Mouse (Mus musculus): Measurements from ENCODE around the gene Tmem97.
"Not testable (repeated sequence)": the region's sequence is repeated elsewhere in the genome, so short reads cannot be mapped to it uniquely, and the experiment has no call there.

Gene Tmem97

DNA sequence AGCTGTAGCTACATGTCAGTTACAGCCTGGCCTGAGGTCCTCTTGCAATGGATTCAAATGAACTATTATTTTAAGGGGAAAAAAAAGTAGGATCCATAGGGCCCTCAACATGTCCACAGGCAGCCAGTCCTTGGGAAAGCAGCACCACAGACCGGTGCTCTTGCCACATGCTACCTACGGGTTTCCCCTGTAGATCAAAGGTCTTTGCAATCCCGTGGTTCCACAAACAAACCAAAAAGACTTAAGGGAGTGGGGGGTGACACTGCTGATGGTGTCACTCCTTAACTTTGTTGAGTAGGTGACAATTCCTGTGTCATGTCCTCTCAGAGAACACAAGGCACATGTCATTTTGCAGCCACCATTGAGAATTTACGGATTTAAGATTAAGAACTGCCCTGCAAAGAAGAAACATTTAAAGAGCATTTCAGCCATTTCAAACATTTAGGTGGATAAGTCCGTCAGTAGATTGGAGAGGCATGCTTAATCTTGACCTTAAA is 1.0 kb downstream of the Tmem97 start:
- no peak for DNase-seq (ENCODE audit: low read depth, low spot score)

DNA sequence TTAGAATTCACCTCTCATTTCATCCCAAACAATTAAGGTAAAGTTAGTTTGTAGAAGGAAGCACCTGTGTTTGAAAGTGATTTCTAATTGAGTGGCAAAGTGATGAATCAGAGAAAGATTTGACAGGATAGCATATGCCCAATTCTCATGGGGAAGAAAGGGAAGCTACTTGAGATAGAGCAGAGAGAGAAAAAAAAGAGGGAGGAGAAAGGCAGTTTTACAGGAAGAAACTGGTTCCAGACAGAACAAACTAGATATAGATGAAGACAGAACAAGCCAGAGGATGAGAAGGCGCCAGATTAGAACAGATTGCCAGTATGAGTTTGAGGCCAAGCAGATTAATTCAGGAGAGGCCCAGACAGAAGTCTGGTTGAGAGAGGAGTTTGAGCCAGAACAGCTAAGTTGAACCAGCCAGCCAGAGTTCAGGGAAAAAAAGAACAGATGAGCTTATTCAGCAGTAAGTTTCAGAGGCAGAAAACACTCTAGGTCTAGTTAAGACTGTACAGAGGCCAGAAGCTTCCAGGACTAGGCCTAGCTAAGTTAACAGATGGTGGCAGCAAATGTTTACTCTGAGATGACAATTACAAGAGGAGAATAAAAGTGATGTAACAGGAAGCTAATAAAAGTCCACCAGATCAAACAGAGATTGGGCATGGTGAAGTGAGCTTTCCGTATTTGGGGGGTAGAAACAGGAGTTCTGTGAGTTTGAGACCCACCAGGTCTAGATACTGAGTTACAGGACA is 2.7 kb downstream of the Tmem97 start:
- no peak for DNase-seq (ENCODE audit: low read depth, low spot score)

GRCm38 (mm10) chr11:78545181-78545580 is 5.4 kb downstream of the Tmem97 start:
- DNase-seq (ENCODE audit: low read depth, low spot score) = no peak

GRCm38 (mm10) chr11:78544449-78545111 is 6.0 kb downstream of the Tmem97 start:
- no peak for DNase-seq (ENCODE audit: low read depth, low spot score)

- no peak for DNase-seq (ENCODE audit: low read depth, low spot score)
Observed at GRCm38 (mm10) chr11:78540358-78540757, 10.2 kb downstream of the Tmem97 start.

DNA sequence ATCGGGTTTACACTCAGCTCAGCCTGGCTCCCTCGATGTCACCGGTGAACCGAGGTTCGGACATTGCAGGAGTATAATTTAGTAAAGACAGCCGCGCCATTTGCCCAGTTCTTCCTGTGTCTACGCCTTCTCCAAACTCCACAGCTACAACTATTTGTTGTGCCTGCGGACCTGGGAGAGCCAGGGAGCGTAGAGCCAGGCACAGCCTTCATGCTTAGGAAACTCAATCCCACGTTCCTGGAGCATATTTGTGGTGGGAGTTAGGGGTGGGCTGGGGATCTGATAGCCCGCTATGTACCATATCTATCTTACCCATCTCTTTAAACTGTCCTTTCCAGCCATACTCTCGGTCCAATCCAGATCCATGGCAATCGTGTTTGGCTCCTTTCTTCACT is 13.9 kb downstream of the Tmem97 start:
- no peak for DNase-seq (ENCODE audit: low read depth, low spot score)

DNA sequence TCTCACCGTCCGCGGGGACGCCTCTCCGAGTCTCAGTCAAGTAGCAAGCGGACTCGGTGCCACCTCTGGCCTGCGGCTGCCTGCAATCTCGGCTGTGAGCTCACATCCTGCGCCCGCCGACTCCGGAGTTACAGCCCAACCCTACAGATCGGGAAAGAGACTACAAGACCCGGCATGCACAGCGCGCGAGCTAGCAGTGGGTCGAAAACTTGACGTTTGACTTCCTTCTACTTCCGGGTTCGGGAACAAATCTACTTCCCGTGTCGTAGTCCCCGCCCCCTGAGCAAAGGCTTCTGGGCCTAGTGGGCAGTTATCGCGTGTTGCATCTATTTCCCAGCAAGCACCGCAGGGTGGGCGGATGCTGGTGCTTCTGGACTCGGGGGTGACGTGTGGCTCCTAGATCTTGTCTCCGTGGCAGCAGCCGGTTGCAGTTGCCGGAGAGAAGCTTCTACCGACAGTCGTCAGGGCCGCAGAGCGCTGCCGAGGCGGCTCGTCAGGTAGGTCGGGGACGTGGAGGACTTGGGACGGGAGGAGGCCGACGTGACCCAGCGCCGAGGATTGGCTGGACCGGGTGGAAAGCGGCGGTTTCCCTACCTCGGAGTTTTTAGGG is 14.4 kb downstream of the Tmem97 start, which contains the start of the genes Tnfaip1 and Ift20:
Gene Tnfaip1 (minus strand): TSS at position 253 of the 610 bp plus-strand sequence.
Gene Ift20 (plus strand): TSS at position 282 of the 610 bp plus-strand sequence.
- peak; percentile 98 for DNase-seq (ENCODE audit: low read depth, low spot score)

GRCm38 (mm10) chr11:78535376-78536079 is 15.0 kb downstream of the Tmem97 start:
- no peak for DNase-seq (ENCODE audit: low read depth, low spot score)

- DNase-seq (ENCODE audit: low read depth, low spot score) = no peak
Observed at GRCm38 (mm10) chr11:78534516-78534915, 16.1 kb downstream of the Tmem97 start.

- DNase-seq (ENCODE audit: low read depth, low spot score) = not testable (repeated sequence)
Observed at GRCm38 (mm10) chr11:78531515-78531914, 19.1 kb downstream of the Tmem97 start.

- DNase-seq (ENCODE audit: low read depth, low spot score) = no peak
Observed at GRCm38 (mm10) chr11:78531046-78531445, 19.5 kb downstream of the Tmem97 start.

DNA sequence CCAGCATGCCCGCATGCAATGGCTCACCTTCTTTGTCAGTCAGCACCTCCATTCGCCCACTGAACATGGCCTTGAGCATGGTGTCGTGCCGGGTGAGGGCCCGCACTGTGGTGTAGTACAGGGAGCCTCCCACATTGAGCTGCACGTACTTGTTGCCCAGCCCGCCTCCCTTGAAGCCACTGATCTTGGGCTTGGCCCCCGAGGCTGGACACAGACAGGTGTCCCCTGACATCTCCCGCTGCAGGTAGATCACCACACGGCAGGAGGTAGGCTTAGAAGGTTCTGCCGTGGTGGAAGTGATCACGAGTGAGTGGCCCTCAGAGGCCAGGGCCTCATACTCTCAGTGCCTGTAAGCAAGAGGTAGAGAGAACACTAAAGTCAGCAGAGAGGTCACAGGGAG is 20.6 kb downstream of the Tmem97 start:
- no peak for DNase-seq (ENCODE audit: low read depth, low spot score)

- DNase-seq (ENCODE audit: low read depth, low spot score) = no peak
Observed at GRCm38 (mm10) chr11:78528714-78529113, 21.9 kb downstream of the Tmem97 start.

DNA sequence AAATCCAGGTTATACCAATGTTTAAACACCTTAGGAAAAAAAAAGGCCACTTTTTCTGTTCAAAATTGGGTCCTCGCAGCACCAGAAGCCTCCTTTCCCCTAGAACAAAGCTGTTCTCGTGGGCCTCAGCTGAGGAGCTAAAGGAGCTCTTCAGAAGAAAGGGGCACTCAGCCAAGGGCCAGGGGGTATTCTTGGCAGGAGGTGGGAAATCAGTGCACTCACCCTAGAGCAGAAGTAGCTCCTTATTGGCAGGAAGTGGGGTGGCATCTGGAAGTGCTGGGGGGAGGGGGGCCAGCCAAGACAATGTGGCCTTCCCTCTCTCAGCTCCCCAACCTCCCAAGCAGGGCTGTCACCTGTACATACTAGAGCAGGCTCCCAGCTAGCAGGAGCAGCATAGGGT is 25.7 kb downstream of the Tmem97 start:
- DNase-seq (ENCODE audit: low read depth, low spot score) = no peak

DNA sequence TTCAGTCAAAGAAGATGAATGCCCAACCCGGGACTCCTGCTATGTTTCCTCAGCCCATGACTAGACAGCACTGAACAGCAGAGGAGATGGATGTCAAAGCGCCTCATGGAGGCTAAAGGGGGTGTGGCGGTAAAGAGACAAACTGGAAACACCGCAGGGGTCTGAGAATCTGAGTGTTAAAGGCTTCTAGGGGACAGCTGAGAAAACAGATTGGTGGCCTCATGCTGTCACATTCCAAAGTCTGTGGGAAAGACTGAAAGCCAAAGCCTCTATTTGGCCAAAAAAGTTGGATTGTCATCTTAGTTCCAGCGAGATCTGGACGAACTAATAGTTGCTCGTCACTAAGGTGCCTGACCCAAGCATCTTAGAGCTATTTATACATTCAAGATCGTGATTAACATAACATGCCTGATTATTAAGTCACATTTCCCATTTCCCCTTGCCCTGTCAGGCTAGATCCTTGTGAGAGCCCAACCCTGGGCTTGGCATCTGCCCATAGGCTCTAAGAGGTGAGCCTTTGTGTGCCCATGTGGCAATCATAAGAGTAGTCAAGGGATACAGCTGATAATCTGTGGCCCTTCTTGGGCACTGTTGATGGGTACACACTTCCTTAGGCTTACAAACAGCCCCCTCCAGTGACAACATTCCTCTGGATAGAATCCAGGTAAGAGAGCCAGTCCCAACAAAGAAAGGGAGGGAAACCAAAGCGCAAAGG is 27.2 kb downstream of the Tmem97 start:
- DNase-seq (ENCODE audit: low read depth, low spot score) = no peak

GRCm38 (mm10) chr11:78522481-78522997 is 28.0 kb downstream of the Tmem97 start:
- no peak for DNase-seq (ENCODE audit: low read depth, low spot score)

- no peak for DNase-seq (ENCODE audit: low read depth, low spot score)
Observed at GRCm38 (mm10) chr11:78521880-78522279, 28.7 kb downstream of the Tmem97 start.

DNA sequence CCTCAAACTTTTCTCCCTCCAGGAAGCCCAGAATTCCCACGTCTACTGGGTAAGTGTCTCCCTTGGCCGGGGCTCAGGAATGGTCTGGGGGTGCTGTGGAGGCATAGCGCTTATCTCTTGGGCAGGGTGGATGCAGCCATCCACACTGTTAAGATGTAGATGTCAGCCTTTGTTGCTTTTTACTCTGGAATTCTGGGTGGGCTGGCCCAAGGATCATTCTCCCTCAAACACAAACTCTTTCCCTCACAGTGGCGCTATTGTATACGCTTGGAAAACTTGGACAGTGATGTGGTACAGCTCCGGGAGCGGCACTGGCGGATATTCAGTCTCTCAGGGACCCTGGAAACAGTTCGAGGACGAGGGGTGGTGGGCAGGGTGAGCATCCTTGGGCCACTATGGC is 31.6 kb downstream of the Tmem97 start:
- DNase-seq (ENCODE audit: low read depth, low spot score) = no peak

- no peak for DNase-seq (ENCODE audit: low read depth, low spot score)
Observed at GRCm38 (mm10) chr11:78515549-78516325, 34.8 kb downstream of the Tmem97 start.

DNA sequence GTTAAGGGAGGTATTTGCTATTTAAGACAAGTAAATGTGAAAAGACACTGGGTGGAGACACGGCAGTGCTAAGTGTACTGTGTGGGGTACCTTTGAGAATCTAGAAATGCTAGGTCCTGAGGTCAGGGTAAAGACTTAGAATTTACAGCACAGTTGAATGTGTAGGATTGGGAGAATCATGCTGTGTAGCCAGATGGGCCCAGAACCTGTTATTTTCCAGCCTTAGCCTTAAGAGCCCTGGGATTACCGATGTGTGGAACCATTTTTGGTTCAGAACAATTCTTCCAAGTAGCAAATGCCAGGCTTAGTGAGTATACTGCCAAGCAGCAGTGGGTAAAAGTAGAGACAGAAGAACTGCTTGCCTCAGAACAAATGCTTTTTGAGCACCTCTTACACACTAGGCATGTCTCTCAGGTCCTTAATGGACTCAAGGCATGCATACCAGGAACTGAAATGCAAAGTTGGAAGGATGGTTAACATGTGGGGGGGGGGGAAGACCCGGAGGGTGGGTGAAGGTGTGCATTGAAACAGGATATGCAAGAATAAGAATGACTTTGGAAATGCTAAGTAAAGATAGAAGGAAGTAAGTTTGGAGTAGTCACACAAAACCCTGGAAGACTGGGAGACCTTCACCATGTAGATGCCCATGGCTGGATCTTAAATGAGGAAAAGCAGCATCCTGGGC is 37.3 kb downstream of the Tmem97 start:
- no peak for DNase-seq (ENCODE audit: low read depth, low spot score)
